Mouse (Mus musculus): ENCODE measurements around the gene Prom2. TPM values are rescaled to one million over a fixed set of nuclear protein-coding genes. Genes with fewer than 3 reads are reported as not detected.
A peak's percentile ranks its signal among the peaks of the same experiment; 100 is the strongest.

The Prom2 gene
- polyA plus RNA-seq, 1 experiment from 2014 or later: 0.41 TPM

DNA sequence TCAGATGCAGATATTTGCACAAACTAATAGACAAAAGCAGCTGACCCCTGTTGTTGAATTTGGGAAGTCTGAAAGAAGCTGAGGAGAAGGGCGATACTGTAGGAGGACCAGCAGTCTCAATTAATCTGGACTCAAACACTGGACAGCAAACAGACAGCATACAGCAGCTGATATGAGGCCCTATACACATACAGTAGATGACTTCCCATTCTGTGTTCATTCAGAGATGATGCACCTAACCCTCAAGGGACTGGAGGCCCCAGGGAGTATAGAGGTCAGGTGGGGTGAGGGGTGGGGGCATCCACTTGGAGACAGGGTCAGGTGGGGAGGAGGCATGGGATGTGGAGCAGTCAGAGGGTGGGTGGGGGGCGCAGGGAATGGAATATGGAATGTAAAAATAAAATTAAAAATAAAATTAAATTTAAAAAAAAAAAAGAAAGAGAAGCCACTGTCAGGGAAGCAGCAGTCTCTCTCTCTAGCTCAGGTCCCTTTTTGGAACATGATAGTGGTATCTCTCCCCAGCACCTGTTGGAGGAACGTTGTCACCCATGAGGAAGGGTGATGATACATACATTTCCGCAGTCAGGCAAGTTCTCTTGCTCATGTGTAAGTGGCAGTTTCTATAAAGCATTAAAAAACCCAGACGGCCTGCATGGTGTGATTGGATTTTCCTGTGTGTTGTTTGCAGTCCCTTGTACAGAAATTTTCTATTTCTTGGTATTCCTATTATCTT, 7.2 kb upstream of the Prom2 start:
- Histone ChIP-seq H3K4me1 (no peaks in the 10 kb centered on the region), H3K27me3 (peaks cover 11% of the 10 kb centered on the region), H3K4me3 (replicated peaks) (no peak overlapping the region), H3K9ac (no peak overlapping the region), H3K9me3 (no peaks in the 10 kb centered on the region), H3K27ac (no peak overlapping the region), H3K36me3 (replicated peaks) (no peaks in the 10 kb centered on the region), H3K4me2 (no peak overlapping the region)
- 78% methylated on average over 5 of the region's 5 CpGs for WGBS
- no peak for ATAC-seq (ENCODE audit: low FRiP score)

DNA sequence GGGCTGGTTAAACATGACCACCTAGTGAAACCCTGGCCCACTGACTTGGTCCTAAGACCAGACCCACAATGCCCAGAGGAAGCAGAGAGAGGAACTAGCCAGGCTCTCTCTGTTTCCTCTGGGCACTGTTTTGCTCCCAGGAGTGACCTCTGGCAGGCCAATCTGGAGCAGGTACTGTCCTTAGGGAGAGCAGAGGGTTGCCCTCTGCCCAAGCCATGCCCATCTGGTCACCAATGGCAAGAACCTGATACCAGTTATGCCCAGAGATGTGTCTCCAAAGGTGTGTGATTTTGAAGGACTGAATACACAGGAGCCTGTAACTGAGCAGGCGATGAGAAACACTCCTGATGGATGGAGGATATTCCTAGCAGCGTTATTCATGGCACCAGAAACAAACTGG, 430 bp upstream of the Prom2 start:
- Histone ChIP-seq H3K27me3 (peaks cover 72% of the 10 kb centered on the region), H3K27ac (no peak overlapping the region), H3K4me1 (peaks cover 4% of the 10 kb centered on the region), H3K4me2 (no peak overlapping the region), H3K36me3 (replicated peaks) (no peaks in the 10 kb centered on the region), H3K4me3 (replicated peaks) (no peak overlapping the region), H3K9me3 (no peaks in the 10 kb centered on the region), H3K9ac (no peak overlapping the region)
- 93% methylated on average over 2 of the region's 2 CpGs for WGBS
- no peak for ATAC-seq (ENCODE audit: low FRiP score)

DNA sequence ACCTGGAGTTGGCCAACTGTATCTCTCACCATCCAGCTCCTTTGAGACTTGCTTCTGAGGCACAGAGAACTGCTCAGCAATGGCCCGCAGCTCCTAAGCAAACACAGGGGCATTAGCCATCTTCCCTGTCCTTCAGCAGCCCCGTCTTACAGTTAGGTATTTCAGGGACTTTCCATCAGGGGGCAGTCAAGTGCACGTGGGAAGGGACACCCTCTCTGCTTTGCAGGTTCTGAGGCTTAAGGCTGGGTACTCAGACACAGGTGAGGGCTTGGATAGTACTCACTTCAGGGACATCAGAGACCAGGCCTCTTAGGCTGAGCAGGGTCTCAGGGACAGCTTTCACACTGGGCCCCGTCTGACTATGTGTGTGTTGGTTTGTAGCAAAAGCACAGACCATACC, 1.8 kb downstream of the Prom2 start:
- Histone ChIP-seq H3K36me3 (replicated peaks) (no peaks in the 10 kb centered on the region), H3K4me3 (replicated peaks) (no peak overlapping the region), H3K9ac (no peak overlapping the region), H3K27ac (no peak overlapping the region), H3K4me2 (no peak overlapping the region), H3K27me3 (peaks cover 70% of the 10 kb centered on the region), H3K4me1 (peaks cover 4% of the 10 kb centered on the region), H3K9me3 (no peaks in the 10 kb centered on the region)
- ATAC-seq (ENCODE audit: low FRiP score): no peak
- 28% methylated on average over 4 of the region's 4 CpGs for WGBS

DNA sequence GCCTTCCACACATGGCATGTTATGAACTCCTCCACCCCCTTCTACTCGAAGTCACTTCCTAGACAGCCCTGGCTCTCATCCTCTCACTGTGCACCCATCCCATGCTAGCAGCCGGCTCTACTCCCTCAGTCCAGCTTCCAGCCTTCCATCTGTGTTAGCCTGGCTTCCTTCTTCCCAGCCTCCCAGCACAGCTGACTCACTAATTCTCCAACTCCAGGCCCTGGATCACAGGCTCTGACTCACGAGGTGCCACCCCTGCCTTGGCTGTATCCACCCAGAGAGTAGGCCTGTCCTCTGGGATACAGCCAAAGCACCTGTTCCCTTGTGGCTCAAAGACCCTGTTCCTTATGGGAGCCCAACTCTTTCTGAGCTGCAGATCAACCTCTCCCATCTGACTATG, 3.7 kb downstream of the Prom2 start:
- Histone ChIP-seq H3K4me2 (no peak overlapping the region), H3K27ac (no peak overlapping the region), H3K4me1 (peaks cover 4% of the 10 kb centered on the region), H3K9ac (no peak overlapping the region), H3K4me3 (replicated peaks) (no peak overlapping the region), H3K27me3 (peaks cover 57% of the 10 kb centered on the region), H3K36me3 (replicated peaks) (no peaks in the 10 kb centered on the region), H3K9me3 (no peaks in the 10 kb centered on the region)
- ATAC-seq (ENCODE audit: low FRiP score): no peak
- WGBS: 75% methylated on average over 3 of the region's 3 CpGs

DNA sequence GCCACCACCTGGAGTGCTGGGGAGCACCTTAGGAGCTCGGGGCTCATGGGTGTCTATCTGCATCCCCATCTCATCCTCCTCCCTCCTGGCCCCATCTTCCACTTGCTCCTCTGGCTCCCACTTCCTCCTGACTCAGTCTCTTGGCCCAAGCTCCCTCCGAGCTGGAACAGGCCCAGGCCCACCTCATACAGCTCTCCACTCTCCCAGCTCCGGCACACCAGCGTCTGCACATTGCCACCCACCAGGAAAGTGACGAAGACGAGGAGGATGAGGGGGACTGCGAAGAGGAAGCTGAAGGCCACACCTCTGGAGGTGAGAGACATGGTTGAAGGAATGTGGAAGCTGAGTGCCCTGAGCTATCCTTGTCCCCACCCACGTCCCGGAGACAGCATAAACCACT, 5.9 kb downstream of the Prom2 start:
- peaks cover 46% of the 10 kb centered on the region for H3K27me3 ChIP-seq
- H3K4me2 ChIP-seq: no peak overlapping the region
- 83% methylated on average over 9 of the region's 9 CpGs for WGBS
- H3K36me3 ChIP-seq (replicated peaks): no peaks in the 10 kb centered on the region
- no peak overlapping the region for H3K27ac ChIP-seq
- no peak overlapping the region for H3K4me3 ChIP-seq (replicated peaks)
- H3K9ac ChIP-seq: no peak overlapping the region
- H3K9me3 ChIP-seq: no peaks in the 10 kb centered on the region
- H3K4me1 ChIP-seq: no peaks in the 10 kb centered on the region
- no peak for ATAC-seq (ENCODE audit: low FRiP score)

DNA sequence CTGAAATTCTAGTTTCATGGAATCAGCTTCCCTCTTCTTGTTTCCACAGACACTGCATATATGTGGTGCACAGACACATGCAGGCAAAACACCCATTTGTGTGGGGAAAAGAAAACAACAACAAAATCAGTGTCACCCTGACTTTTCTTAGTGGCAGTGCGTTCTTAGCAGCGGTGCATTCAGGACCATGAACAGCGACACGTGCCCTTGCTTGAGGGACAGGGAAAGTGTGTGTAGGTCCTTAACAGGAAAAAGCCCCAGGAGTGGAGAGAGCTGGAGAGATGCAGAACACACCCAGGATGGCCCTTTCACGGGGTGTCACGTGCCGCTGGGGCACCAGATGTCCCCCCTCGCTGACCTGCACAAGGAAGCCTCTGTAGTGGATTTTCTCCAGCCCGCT, 8.9 kb downstream of the Prom2 start:
- H3K9me3 ChIP-seq: no peaks in the 10 kb centered on the region
- no peak overlapping the region for H3K9ac ChIP-seq
- no peaks in the 10 kb centered on the region for H3K36me3 ChIP-seq (replicated peaks)
- no peak overlapping the region for H3K4me3 ChIP-seq (replicated peaks)
- H3K27me3 ChIP-seq: peaks cover 24% of the 10 kb centered on the region; the same call in 1 of the 2 replicates
- no peak overlapping the region for H3K4me2 ChIP-seq
- no peak for ATAC-seq (ENCODE audit: low FRiP score)
- H3K4me1 ChIP-seq: no peaks in the 10 kb centered on the region
- WGBS: 9% methylated on average over 9 of the region's 9 CpGs
- no peak overlapping the region for H3K27ac ChIP-seq

DNA sequence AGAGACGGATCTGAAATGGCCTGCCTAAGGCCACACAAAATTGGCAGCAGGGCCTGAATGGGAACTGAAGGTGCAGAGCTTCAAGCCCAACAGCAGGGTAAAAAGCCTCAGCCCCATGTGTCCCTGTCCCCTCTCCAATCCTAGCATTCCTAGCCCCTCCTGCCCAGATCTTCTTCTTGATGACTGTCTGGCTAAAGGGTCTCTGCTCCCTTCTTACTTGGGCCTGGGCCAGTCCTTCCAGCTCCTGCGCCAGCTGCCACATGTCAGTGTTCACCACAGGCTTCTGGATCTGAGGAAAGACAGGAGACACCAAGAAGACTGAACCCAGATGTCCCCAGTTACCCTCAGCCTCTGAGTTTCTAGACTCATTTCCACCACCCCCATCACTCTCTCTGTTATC, 9.7 kb downstream of the Prom2 start:
- Histone ChIP-seq H3K27me3 (peaks cover 16% of the 10 kb centered on the region; the same call in 1 of the 2 replicates), H3K4me3 (replicated peaks) (no peak overlapping the region), H3K36me3 (replicated peaks) (no peaks in the 10 kb centered on the region), H3K9ac (no peak overlapping the region), H3K4me1 (no peaks in the 10 kb centered on the region), H3K9me3 (no peaks in the 10 kb centered on the region), H3K27ac (no peak overlapping the region), H3K4me2 (no peak overlapping the region)
- WGBS: 87% methylated on average over 2 of the region's 2 CpGs
- ATAC-seq (ENCODE audit: low FRiP score): no peak

DNA sequence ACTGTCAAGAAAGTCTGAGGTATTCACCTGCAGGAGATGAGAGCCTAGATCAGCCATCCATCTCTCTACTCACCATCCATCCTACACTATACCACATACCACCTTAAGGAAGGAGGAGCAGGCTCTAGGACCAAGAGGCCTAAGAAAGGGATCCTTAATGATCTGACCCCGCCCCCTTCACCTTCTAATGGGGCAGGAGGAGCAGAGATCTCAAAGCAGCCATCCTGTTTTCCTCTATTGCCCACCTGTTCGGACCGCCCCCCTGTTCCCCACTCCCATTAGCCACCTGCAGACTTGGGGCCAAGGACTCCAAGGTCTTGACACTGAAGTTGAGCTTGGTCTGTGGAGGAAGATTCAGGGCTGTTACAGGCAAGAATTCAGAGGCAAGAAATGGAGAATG, 10.8 kb downstream of the Prom2 start:
- Histone ChIP-seq H3K36me3 (replicated peaks) (no peaks in the 10 kb centered on the region), H3K9me3 (no peaks in the 10 kb centered on the region), H3K4me2 (no peak overlapping the region), H3K27ac (no peak overlapping the region), H3K9ac (no peak overlapping the region), H3K4me1 (no peaks in the 10 kb centered on the region), H3K27me3 (peaks cover 14% of the 10 kb centered on the region; the same call in 1 of the 2 replicates), H3K4me3 (replicated peaks) (no peak overlapping the region)
- 71% methylated on average over 3 of the region's 3 CpGs for WGBS
- no peak for ATAC-seq (ENCODE audit: low FRiP score)

DNA sequence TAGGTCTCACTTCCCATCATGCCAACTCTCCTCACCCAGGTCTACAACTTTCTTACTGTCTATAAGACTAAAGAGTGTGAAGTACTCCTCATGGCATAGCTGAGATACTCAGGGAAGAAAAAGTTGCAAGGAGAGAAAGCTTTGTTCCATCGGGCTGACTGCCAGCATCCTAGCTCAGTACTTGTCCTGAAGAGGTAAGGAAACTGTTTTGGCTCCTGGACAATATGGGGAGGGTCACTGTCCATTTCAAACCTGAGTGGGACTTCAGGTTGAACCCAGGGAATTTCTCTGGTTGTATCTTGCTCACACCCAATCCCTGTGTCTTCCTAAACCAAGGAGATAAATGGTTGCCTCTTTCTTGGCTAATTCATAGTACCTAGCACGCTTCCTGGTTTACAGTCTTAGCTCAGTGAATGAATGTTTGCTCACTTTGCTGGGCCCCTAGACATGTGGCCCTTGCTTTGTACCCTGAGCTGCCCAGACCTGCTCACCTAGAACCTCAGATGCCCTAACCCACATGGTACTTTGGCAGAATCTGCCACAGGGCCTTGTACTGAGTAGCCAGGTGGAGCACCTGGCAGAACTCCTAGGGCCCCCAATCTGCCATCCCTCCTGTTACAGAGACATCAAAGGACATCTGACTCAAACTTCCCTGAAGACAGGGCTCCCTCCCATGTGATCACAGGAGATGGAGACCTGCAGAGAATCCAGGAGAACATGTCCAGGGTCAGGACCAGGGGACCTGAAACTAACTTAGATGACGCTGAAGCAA, 16.1 kb downstream of the Prom2 start:
- WGBS: 80% methylated on average over 3 of the region's 3 CpGs
- no peak for ATAC-seq (ENCODE audit: low FRiP score)
- Histone ChIP-seq H3K9ac (no peak overlapping the region), H3K27ac (no peak overlapping the region), H3K4me1 (peaks cover 30% of the 10 kb centered on the region), H3K4me3 (replicated peaks) (no peak overlapping the region), H3K36me3 (replicated peaks) (no peaks in the 10 kb centered on the region), H3K27me3 (0 out of 2 replicates have a peak, but pooled peaks cover 4% of the 10 kb centered on the region), H3K4me2 (no peak overlapping the region), H3K9me3 (no peaks in the 10 kb centered on the region)

DNA sequence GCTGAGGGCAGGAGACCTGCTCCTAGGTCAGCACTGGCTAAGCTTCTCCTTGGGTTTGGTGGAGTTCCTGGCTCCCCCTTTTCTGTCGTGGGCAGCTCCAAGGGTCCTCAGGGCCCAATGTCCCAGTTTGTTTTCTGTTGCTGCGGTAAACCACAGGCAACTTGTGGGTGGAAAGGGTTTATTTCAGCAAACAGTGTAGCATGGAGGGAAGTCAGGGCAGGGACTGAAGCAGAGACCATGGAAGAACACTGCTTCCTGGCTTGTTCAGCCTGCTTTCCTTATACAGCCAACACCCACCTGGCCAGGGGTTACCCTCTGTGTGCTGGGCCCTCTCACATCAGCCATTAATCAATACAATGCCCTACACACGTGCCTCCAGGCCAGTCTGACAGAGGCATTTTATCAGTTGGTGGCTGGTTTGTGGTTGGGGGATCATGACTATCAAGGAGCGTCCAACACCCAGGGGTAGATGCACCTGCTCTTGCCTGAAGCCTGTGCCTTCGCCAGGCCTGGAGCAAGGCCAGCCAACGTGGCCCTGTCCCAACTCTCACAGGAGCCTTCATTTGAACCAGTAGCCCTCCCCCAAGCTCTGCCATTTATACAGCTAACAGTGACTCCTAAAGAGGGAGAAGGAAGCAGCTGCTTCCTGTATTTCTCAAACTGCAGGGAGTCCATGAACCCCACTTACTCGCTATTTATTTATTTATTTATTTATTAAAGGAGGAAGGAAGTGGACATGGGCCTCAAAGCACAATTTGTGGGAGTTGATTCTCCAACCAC, 17.1 kb downstream of the Prom2 start:
- no peak overlapping the region for H3K4me2 ChIP-seq
- no peak overlapping the region for H3K27ac ChIP-seq
- 0 out of 2 replicates have a peak, but pooled peaks cover 10% of the 10 kb centered on the region for H3K27me3 ChIP-seq
- peaks cover 36% of the 10 kb centered on the region for H3K4me1 ChIP-seq
- H3K9me3 ChIP-seq: no peaks in the 10 kb centered on the region
- no peaks in the 10 kb centered on the region for H3K36me3 ChIP-seq (replicated peaks)
- H3K9ac ChIP-seq: no peak overlapping the region
- no peak overlapping the region for H3K4me3 ChIP-seq (replicated peaks)
- no peak for ATAC-seq (ENCODE audit: low FRiP score)
- 67% methylated on average over 7 of the region's 7 CpGs for WGBS

DNA sequence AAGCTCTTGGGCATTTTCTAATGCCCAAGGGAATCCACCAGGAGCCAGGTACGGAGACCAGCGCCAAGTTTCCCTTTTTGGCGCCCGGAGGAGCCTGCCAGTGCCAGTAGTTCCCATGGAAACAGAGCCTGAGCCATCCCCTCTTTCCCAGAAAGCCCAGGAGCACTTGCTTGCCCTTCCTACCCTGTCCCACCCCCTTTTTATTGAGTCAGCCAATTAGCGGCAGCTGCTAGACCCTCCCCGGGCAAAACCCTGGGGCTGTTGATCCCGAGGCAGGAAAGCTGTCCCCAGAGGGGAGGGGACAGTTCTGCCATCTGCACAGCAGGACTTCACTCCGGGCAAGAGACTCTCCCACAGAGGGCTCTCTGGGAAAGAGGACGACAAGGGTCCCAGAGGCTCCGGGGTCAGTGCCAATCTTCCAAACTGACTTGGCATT, 19.2 kb downstream of the Prom2 start, which contains the start of gene Kcnip3:
Kcnip3 (minus strand) TSS at position 89 of the 436 bp plus-strand sequence.
- H3K4me3 ChIP-seq (replicated peaks): peak within 1 kb of the TSS; percentile 42
- H3K27me3 ChIP-seq: 0 out of 2 replicates have a peak, but pooled peaks cover 10% of the 10 kb centered on the region
- ATAC-seq (ENCODE audit: low FRiP score): peak; percentile 90
- no peaks in the 10 kb centered on the region for H3K36me3 ChIP-seq (replicated peaks)
- H3K4me2 ChIP-seq: peak within 1 kb of the TSS; percentile 74
- peak within 1 kb of the TSS; percentile 88 for H3K27ac ChIP-seq
- H3K9ac ChIP-seq: peak within 1 kb of the TSS; percentile 54
- 1% methylated on average over 10 of the region's 10 CpGs for WGBS
- no peaks in the 10 kb centered on the region for H3K9me3 ChIP-seq
- H3K4me1 ChIP-seq: peaks cover 49% of the 10 kb centered on the region
